Mouse (Mus musculus) lung, embryonic 14.5 days (tissue): ENCODE measurements around the gene Exosc7. TPM values are rescaled to one million over a fixed set of nuclear protein-coding genes. Genes with fewer than 3 reads are reported as not detected.

Experiments used
- ATAC-seq: fragments of 200-750 bp; cut with Nextera tagmentation; 2 replicates; pipeline ENCODE4 v1.8.0; 2017; ENCODE audit warnings: mild to moderate bottlenecking, moderate TSS enrichment, moderate library complexity; ENCODE audit not compliant: insufficient read depth
- DNase-seq: peaks from one replicate; pipeline ENCODE4 v3.0.0-alpha.2; 2015
- H3K27ac ChIP-seq: fragments of 300-500 bp; sonication (generic); 2 replicates; pipeline ENCODE4 v1.5.1; 2014; ENCODE audit warnings: low read depth, mild to moderate bottlenecking, moderate library complexity
- H3K27me3 ChIP-seq: fragments of 300-500 bp; sonication (generic); 2 replicates; pipeline ENCODE4 v1.6.1; 2014; ENCODE audit warnings: low read length, control low read depth; ENCODE audit not compliant: insufficient read depth
- H3K36me3 ChIP-seq: fragments of 300-500 bp; sonication (generic); 2 replicates; pipeline ENCODE4 v1.6.1; 2014; ENCODE audit warnings: control low read depth; ENCODE audit not compliant: insufficient read depth
- H3K4me1 ChIP-seq: fragments of 300-500 bp; sonication (generic); 2 replicates; pipeline ENCODE4 v1.6.1; 2014; ENCODE audit warnings: antibody characterized with exemption, control low read depth; ENCODE audit not compliant: insufficient read depth
- H3K4me2 ChIP-seq: fragments of 300-500 bp; sonication (generic); 2 replicates; pipeline ENCODE4 v1.6.1; 2014; ENCODE audit warnings: mild to moderate bottlenecking
- H3K4me3 ChIP-seq: fragments of 300-500 bp; sonication (generic); 2 replicates; pipeline ENCODE4 v1.5.1; 2014; ENCODE audit warnings: low read depth, low read length
- H3K9ac ChIP-seq: fragments of 300-500 bp; sonication (generic); 2 replicates; pipeline ENCODE4 v1.6.1; 2014
- H3K9me3 ChIP-seq: fragments of 300-500 bp; sonication (generic); 2 replicates; pipeline ENCODE4 v1.6.1; 2016; ENCODE audit warnings: low read depth, low read length, control low read depth
- CTCF ChIP-seq: IDR thresholded peaks from 2 replicates; pipeline ENCODE4 v1.5.1; 2016; ENCODE audit warnings: antibody characterized with exemption, low read depth
- WGBS: fragments of 180-500 bp; shearing (Covaris S2); extraction: QIAGEN DNeasy Blood & Tissue Kit; methylation state at CpG from one replicate; pipeline ENCODE4 v1.1.7; 2014; 5-methylcytosine and 5-hydroxymethylcytosine counted together
- polyA plus RNA-seq: library from polyadenylated mRNA; unstranded; fragments of >200 nt; fragmentation: Nextera tagmentation; extraction: Ambion mirVana; gene quantifications from 2 replicates; pipeline ENCODE4 v1.2.1, GENCODE M21; 2014

Gene Exosc7
- polyA plus RNA-seq, 1 experiment from 2014 or later, result 132 TPM

- WGBS, result 25% methylated on average over 30 of the region's 30 CpGs
- H3K4me1 ChIP-seq, result no peaks in the 10 kb centered on the region
- H3K27ac ChIP-seq, result no peak overlapping the region
- H3K9ac ChIP-seq, result peak overlapping the region; percentile 41; the same call in 1 of the 2 replicates
- DNase-seq (peak; percentile 55), ATAC-seq (peak; percentile 78)
- H3K27me3 ChIP-seq, result no peaks in the 10 kb centered on the region
- no peaks in the 10 kb centered on the region for H3K36me3 ChIP-seq
- TF ChIP-seq CTCF, result no peak; the same call in 1 of the 2 replicates
- H3K9me3 ChIP-seq, result no peaks in the 10 kb centered on the region
- H3K4me2 ChIP-seq, result peak overlapping the region; percentile 51
- H3K4me3 ChIP-seq, result peak overlapping the region; percentile 12; the same call in 1 of the 2 replicates
These were observed 43.9 kb downstream of the Exosc7 start for GRCm38 (mm10) chr9:123156910-123157361.

DNA sequence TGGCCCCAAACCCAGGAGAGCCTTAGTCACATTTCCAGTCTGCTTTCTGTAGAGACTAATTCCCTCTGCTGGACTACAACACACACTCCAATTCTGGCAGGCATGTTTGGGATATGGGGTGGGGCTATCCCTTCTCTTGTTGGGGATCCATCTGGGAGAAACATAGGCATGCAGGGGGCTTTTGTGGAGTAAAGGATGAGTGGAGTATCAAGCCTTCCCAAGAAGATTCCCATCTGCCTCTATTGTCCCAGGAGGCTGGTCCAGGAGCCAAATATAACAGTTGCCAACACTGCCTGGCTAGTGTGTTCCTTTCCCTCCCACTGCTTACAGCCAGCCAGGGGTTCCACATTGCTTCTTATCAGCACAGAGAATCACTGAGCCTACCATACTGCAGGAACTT is 44.7 kb downstream of the Exosc7 start:
- TF ChIP-seq CTCF, result no peak
- H3K27me3 ChIP-seq, result no peaks in the 10 kb centered on the region
- no peaks in the 10 kb centered on the region for H3K9me3 ChIP-seq
- H3K4me3 ChIP-seq, result no peak overlapping the region
- no peaks in the 10 kb centered on the region for H3K36me3 ChIP-seq
- H3K9ac ChIP-seq, result no peak overlapping the region
- DNase-seq (no peak), ATAC-seq (no peak)
- no peak overlapping the region for H3K4me2 ChIP-seq
- H3K27ac ChIP-seq, result no peak overlapping the region
- H3K4me1 ChIP-seq, result no peaks in the 10 kb centered on the region

- Histone ChIP-seq H3K4me3 (no peak overlapping the region), H3K36me3 (no peaks in the 10 kb centered on the region), H3K9me3 (no peaks in the 10 kb centered on the region), H3K4me2 (no peak overlapping the region), H3K4me1 (no peaks in the 10 kb centered on the region), H3K27ac (no peak overlapping the region), H3K27me3 (no peaks in the 10 kb centered on the region), H3K9ac (no peak overlapping the region)
- 45% methylated on average over 8 of the region's 8 CpGs for WGBS
- TF ChIP-seq CTCF, result peak; percentile 66
- no peak for ATAC-seq
- peak; percentile 71 for DNase-seq
These were observed 45.3 kb downstream of the Exosc7 start for GRCm38 (mm10) chr9:123158125-123158836.

GRCm38 (mm10) chr9:123159330-123159729 is 46.3 kb downstream of the Exosc7 start:
- DNase-seq (peak; percentile 88), ATAC-seq (peak; percentile 37; the same call in 1 of the 2 replicates)
- no peaks in the 10 kb centered on the region for H3K4me1 ChIP-seq
- TF ChIP-seq CTCF, result peak; percentile 84
- no peak overlapping the region for H3K9ac ChIP-seq
- no peak overlapping the region for H3K27ac ChIP-seq
- H3K4me3 ChIP-seq, result no peak overlapping the region
- H3K36me3 ChIP-seq, result no peaks in the 10 kb centered on the region
- H3K4me2 ChIP-seq, result no peak overlapping the region
- H3K27me3 ChIP-seq, result no peaks in the 10 kb centered on the region
- H3K9me3 ChIP-seq, result no peaks in the 10 kb centered on the region
- 54% methylated on average over 7 of the region's 7 CpGs for WGBS

GRCm38 (mm10) chr9:123161792-123162191 is 48.8 kb downstream of the Exosc7 start:
- TF ChIP-seq CTCF, result no peak
- DNase-seq (no peak), ATAC-seq (no peak)
- Histone ChIP-seq H3K4me1 (no peaks in the 10 kb centered on the region), H3K4me3 (no peak overlapping the region), H3K27me3 (no peaks in the 10 kb centered on the region), H3K27ac (no peak overlapping the region), H3K4me2 (no peak overlapping the region), H3K9me3 (no peaks in the 10 kb centered on the region), H3K9ac (no peak overlapping the region), H3K36me3 (no peaks in the 10 kb centered on the region)
- 46% methylated on average over 2 of the region's 2 CpGs for WGBS

DNA sequence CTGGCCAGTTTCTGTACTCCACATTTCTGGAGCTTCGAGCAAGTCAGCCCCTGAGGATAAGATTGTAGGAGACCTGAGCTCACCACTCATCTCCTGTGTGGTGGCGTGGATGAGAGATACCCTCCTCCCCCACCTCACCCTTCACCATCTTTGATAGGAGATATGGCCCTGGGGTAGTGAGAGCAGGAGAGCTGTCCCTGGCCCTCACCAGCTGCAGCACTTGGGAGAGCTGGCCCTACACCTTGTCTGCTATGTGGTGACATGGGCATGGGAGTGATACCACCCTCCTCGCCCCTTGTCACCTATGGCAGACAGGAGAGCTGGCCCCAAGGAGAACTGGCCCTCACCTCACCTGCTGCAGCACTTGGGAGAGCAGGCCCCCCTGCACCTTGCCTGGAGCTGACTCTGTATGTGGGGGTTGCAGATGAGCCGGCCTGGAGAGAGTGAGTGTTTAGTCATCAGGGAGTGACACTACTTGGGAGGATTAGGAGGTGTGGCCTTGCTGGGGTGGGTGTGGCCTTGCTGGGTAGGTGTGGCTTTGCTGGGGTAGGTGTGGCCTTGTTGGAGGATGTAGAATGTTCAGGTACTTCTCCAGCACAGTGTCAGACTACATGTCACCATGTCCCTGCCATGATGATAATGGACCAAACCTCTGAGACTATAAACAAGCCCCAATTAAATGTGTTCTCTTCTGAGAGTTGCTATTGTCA is 50.1 kb downstream of the Exosc7 start:
- no peak for TF ChIP-seq CTCF
- DNase-seq, result no peak
- WGBS, result 76% methylated on average over 4 of the region's 4 CpGs
- no peak overlapping the region for H3K4me2 ChIP-seq
- H3K27ac ChIP-seq, result no peak overlapping the region
- no peak overlapping the region for H3K4me3 ChIP-seq
- H3K27me3 ChIP-seq, result no peaks in the 10 kb centered on the region
- no peaks in the 10 kb centered on the region for H3K36me3 ChIP-seq
- no peaks in the 10 kb centered on the region for H3K9me3 ChIP-seq
- no peak overlapping the region for H3K9ac ChIP-seq
- no peaks in the 10 kb centered on the region for H3K4me1 ChIP-seq
- peak; percentile 15; the same call in 1 of the 2 replicates for ATAC-seq

DNA sequence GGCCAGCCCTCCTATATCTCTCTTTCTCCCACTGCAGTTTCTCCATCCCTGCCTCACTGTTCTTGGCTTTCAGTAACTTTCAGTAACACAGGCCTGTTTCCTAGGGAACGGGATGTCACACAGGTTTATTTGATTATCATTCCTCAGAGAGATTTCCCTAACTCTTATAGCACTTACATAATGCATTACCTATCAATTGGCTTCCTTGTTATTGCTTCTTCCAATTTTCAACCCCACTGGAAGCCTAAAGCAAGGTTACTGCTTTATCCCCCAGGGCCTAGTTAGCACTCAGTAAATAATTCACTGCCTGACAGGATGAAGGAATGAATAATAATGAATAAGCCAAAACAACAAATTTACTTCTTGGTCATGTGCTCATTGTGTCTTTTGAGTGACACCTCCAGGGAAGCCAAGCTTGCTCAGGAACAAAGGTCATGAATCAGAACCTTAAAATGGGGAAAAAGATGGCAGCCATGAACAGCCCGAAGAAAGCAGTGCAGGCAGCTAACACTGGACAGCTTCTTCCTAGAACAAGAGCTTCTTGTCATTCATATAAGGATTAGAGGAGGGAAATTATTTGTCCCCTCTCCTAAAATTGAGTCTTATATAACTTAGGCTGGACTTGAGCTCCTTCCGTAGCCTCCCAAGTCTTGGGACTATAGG is 52.9 kb downstream of the Exosc7 start:
- no peaks in the 10 kb centered on the region for H3K27me3 ChIP-seq
- no peak overlapping the region for H3K27ac ChIP-seq
- no peaks in the 10 kb centered on the region for H3K9me3 ChIP-seq
- no peak overlapping the region for H3K9ac ChIP-seq
- TF ChIP-seq CTCF, result no peak
- no peak overlapping the region for H3K4me3 ChIP-seq
- no peak for ATAC-seq
- H3K4me1 ChIP-seq, result no peaks in the 10 kb centered on the region
- no peak for DNase-seq
- H3K4me2 ChIP-seq, result no peak overlapping the region
- 89% methylated on average over 3 of the region's 3 CpGs for WGBS
- H3K36me3 ChIP-seq, result peaks cover 2% of the 10 kb centered on the region; the same call in 1 of the 2 replicates
